Mouse (Mus musculus) lung, embryonic 14.5 days (tissue): Measurements from ENCODE around the gene Upp2. TPM values are rescaled to one million over a fixed set of nuclear protein-coding genes. Genes with fewer than 3 reads are reported as not detected.

Experiments used
- ATAC-seq: fragments of 200-750 bp; cut with Nextera tagmentation; 2 replicates; pipeline ENCODE4 v1.8.0; 2017; ENCODE audit warnings: mild to moderate bottlenecking, moderate TSS enrichment, moderate library complexity; ENCODE audit not compliant: insufficient read depth
- DNase-seq: peaks from one replicate; pipeline ENCODE4 v3.0.0-alpha.2; 2015
- H3K27ac ChIP-seq: fragments of 300-500 bp; sonication (generic); 2 replicates; pipeline ENCODE4 v1.5.1; 2014; ENCODE audit warnings: low read depth, mild to moderate bottlenecking, moderate library complexity
- H3K27me3 ChIP-seq: fragments of 300-500 bp; sonication (generic); 2 replicates; pipeline ENCODE4 v1.6.1; 2014; ENCODE audit warnings: low read length, control low read depth; ENCODE audit not compliant: insufficient read depth
- H3K36me3 ChIP-seq: fragments of 300-500 bp; sonication (generic); 2 replicates; pipeline ENCODE4 v1.6.1; 2014; ENCODE audit warnings: control low read depth; ENCODE audit not compliant: insufficient read depth
- H3K4me1 ChIP-seq: fragments of 300-500 bp; sonication (generic); 2 replicates; pipeline ENCODE4 v1.6.1; 2014; ENCODE audit warnings: antibody characterized with exemption, control low read depth; ENCODE audit not compliant: insufficient read depth
- H3K4me2 ChIP-seq: fragments of 300-500 bp; sonication (generic); 2 replicates; pipeline ENCODE4 v1.6.1; 2014; ENCODE audit warnings: mild to moderate bottlenecking
- H3K4me3 ChIP-seq: fragments of 300-500 bp; sonication (generic); 2 replicates; pipeline ENCODE4 v1.5.1; 2014; ENCODE audit warnings: low read depth, low read length
- H3K9ac ChIP-seq: fragments of 300-500 bp; sonication (generic); 2 replicates; pipeline ENCODE4 v1.6.1; 2014
- H3K9me3 ChIP-seq: fragments of 300-500 bp; sonication (generic); 2 replicates; pipeline ENCODE4 v1.6.1; 2016; ENCODE audit warnings: low read depth, low read length, control low read depth
- CTCF ChIP-seq: IDR thresholded peaks from 2 replicates; pipeline ENCODE4 v1.5.1; 2016; ENCODE audit warnings: antibody characterized with exemption, low read depth
- WGBS: fragments of 180-500 bp; shearing (Covaris S2); extraction: QIAGEN DNeasy Blood & Tissue Kit; methylation state at CpG from one replicate; pipeline ENCODE4 v1.1.7; 2014; 5-methylcytosine and 5-hydroxymethylcytosine counted together
- polyA plus RNA-seq: library from polyadenylated mRNA; unstranded; fragments of >200 nt; fragmentation: Nextera tagmentation; extraction: Ambion mirVana; gene quantifications from 2 replicates; pipeline ENCODE4 v1.2.1, GENCODE M21; 2014

Upp2 gene
- polyA plus RNA-seq, 1 experiment from 2014 or later, result 8.6 TPM

DNA sequence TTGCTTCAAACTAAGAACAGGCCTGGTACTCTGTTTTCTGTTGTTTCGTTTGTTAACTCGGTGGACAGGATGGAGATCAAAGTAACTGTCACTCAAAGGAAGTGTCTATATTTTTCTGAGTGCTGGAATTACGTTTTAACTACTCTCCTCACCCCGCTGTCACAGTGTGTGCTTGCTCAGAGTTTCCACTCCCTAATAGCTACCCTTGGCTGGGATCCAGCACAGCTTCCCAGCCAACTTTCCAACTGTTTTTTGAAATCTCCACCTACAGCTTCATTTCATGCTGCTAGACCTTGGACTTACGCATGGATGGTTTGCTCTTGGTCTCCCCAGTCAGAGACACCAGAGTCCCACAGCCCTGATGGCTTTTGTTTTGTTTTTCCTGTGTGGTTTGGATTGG, 144.8 kb downstream of the Upp2 start:
- H3K27ac ChIP-seq, result peak overlapping the region; percentile 63; the same call in 1 of the 2 replicates
- DNase-seq, result peak; percentile 89
- ATAC-seq, result peak; percentile 71

DNA sequence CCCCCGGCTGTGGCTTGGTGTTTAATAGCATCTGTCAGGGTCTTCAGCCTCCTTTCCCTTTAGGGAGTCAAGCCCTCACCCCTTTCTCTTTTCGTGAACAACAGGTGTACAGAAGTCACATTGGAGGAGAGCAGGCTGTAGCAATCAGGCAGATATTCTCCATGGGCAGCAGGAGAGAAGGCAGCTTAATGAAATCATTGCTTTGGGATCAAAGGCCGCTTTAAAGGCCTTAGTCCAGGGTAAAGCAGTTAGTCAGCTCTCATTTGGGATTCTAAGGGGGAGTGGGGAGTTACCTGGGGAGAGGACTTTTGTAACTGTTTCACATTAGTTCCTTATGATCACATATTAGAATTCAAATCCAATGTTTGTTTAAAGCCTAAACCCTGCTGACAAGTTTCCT, 150.8 kb downstream of the Upp2 start:
- no peak for TF ChIP-seq CTCF
- Histone ChIP-seq H3K9ac (no peak overlapping the region), H3K4me1 (no peaks in the 10 kb centered on the region), H3K27me3 (no peaks in the 10 kb centered on the region), H3K27ac (no peak overlapping the region), H3K36me3 (no peaks in the 10 kb centered on the region), H3K9me3 (0 out of 2 replicates have a peak, but pooled peaks cover 5% of the 10 kb centered on the region), H3K4me2 (no peak overlapping the region), H3K4me3 (no peak overlapping the region)
- DNase-seq, result no peak
- ATAC-seq, result no peak
- WGBS, result 65% methylated on average over 3 of the region's 3 CpGs

More for the DNA sequence above, 144.8 kb downstream of the Upp2 start:
- WGBS, result 20% methylated on average over 5 of the region's 5 CpGs
- Histone ChIP-seq H3K4me3 (no peak overlapping the region), H3K27me3 (no peaks in the 10 kb centered on the region), H3K4me1 (peaks cover 4% of the 10 kb centered on the region; the same call in 1 of the 2 replicates), H3K4me2 (no peak overlapping the region), H3K9me3 (no peaks in the 10 kb centered on the region), H3K9ac (no peak overlapping the region), H3K36me3 (no peaks in the 10 kb centered on the region)
- TF ChIP-seq CTCF, result no peak

DNA sequence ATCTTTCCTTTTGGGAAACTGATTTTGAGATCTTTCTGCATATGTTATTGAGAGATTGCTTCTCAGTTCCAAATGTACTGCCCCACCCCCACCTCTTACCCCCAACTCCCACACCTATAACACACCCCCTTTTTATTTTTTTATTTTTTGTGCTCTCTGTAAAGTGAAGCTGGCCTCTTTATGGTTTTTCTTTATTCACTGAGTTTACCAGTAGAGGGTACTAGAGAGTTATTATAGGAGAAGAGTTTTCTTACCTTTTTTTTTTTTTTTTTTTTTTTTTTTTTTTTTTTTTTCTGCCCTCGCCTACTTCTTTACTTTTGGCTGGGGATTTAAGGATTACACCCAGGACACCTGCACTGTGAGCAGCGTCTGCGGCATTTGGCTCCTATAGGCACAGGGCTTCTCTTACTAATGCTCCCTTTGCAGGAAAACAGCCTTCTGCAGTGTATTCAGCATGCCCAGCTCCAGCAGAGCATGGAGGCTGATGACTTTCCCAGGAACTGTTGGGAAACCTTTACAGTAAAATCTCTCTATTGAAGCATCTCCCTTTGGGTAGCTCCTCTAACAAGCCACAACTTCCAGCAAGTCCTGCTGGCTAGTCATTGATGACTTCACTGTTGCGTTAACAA, 170.2 kb downstream of the Upp2 start:
- Histone ChIP-seq H3K9me3 (no peaks in the 10 kb centered on the region), H3K36me3 (no peaks in the 10 kb centered on the region), H3K4me3 (no peak overlapping the region), H3K27ac (no peak overlapping the region), H3K9ac (no peak overlapping the region), H3K4me2 (no peak overlapping the region), H3K27me3 (no peaks in the 10 kb centered on the region), H3K4me1 (no peaks in the 10 kb centered on the region)
- TF ChIP-seq CTCF, result peak; percentile 31
- peak; percentile 68 for DNase-seq
- WGBS, result 33% methylated on average over 4 of the region's 4 CpGs
- ATAC-seq, result no peak

DNA sequence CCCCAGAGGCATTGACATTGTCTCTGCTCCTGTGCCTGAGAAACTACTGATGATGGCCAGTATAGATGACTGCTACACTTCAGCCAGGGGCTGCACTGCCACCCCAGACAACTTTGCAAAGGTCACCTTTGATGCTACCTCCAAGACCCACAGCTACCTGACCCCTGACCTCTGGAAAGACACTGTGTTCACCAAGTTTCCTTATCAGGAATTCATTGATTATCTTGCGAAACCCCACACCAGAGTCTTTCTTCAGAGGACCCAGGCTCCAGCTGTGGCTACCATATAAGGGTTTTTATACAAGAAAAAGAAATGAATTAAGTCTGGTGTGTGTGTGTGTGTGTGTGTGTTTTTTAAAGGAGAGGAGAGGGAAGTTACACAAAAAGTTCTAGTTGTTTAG, 174.1 kb downstream of the Upp2 start:
- no peak overlapping the region for H3K4me3 ChIP-seq
- H3K9me3 ChIP-seq, result no peaks in the 10 kb centered on the region
- WGBS, result 63% methylated on average over 1 of the region's 1 CpGs
- no peaks in the 10 kb centered on the region for H3K27me3 ChIP-seq
- no peak for TF ChIP-seq CTCF
- DNase-seq (no peak), ATAC-seq (no peak)
- no peak overlapping the region for H3K27ac ChIP-seq
- H3K4me1 ChIP-seq, result no peaks in the 10 kb centered on the region
- H3K9ac ChIP-seq, result no peak overlapping the region
- no peaks in the 10 kb centered on the region for H3K36me3 ChIP-seq
- H3K4me2 ChIP-seq, result no peak overlapping the region

- H3K4me1 ChIP-seq, result no peaks in the 10 kb centered on the region
These were observed 174.9 kb downstream of the Upp2 start for GRCm38 (mm10) chr2:58742026-58742425.

GRCm38 (mm10) chr2:58743446-58743845, 176.3 kb downstream of the Upp2 start:
- H3K27me3 ChIP-seq, result no peaks in the 10 kb centered on the region
- H3K4me2 ChIP-seq, result no peak overlapping the region
- no peaks in the 10 kb centered on the region for H3K4me1 ChIP-seq
- WGBS, result 69% methylated on average over 3 of the region's 3 CpGs
- H3K9me3 ChIP-seq, result no peaks in the 10 kb centered on the region
- DNase-seq, result no peak
- TF ChIP-seq CTCF, result no peak
- no peak overlapping the region for H3K4me3 ChIP-seq
- no peak overlapping the region for H3K9ac ChIP-seq
- H3K36me3 ChIP-seq, result no peaks in the 10 kb centered on the region
- H3K27ac ChIP-seq, result no peak overlapping the region
- ATAC-seq, result no peak

More at GRCm38 (mm10) chr2:58742026-58742425, 174.9 kb downstream of the Upp2 start:
- Histone ChIP-seq H3K9me3 (no peaks in the 10 kb centered on the region), H3K36me3 (no peaks in the 10 kb centered on the region), H3K9ac (no peak overlapping the region), H3K27me3 (no peaks in the 10 kb centered on the region), H3K4me2 (no peak overlapping the region), H3K4me3 (no peak overlapping the region), H3K27ac (no peak overlapping the region)
- DNase-seq, result no peak
- 77% methylated on average over 4 of the region's 4 CpGs for WGBS
- ATAC-seq, result no peak
- TF ChIP-seq CTCF, result no peak

DNA sequence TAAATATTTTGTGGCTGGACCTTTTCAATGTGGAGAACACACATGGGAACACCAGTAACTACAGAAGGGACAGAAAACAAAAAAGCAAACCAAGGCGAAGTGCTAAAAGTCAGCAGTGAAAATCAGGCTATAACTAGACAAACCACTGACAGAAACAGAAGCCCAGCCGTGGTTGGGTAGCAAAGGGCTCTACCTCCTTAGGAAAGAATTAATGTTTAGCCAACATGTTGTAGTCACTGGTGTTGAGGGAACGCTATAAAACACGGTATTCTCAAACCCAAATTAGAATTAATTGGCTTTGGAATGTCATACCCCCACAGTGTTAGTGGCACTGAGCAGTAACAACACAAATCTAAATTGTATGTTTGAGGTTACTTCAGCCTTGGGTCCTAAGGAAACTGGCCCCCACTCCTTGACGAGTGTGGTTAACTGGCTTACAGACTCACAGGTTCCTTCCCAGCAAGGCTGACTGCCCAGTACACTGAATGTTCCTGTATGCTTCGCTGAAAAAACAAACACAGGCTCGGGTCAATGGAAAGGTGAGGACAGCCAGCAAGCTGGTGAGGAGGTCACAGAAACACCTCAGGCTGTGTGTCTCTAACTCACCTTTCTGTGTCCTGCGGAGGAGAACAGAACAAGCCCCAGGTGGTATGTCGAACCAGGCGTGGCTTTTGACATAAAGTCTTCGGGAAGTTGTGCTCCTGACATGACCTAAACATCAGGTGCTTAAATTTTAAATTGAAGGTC, 180.6 kb downstream of the Upp2 start:
- ATAC-seq (no peak), DNase-seq (no peak)
- Histone ChIP-seq H3K4me2 (no peak overlapping the region), H3K9me3 (no peaks in the 10 kb centered on the region; the same call in 1 of the 2 replicates), H3K36me3 (no peaks in the 10 kb centered on the region), H3K9ac (no peak overlapping the region), H3K4me1 (no peaks in the 10 kb centered on the region), H3K4me3 (no peak overlapping the region), H3K27me3 (no peaks in the 10 kb centered on the region), H3K27ac (no peak overlapping the region)
- no peak for TF ChIP-seq CTCF
- WGBS, result 38% methylated on average over 11 of the region's 11 CpGs
